8 mouse cellular contexts compared by ENCODE assay signal in the genomic region with DNA sequence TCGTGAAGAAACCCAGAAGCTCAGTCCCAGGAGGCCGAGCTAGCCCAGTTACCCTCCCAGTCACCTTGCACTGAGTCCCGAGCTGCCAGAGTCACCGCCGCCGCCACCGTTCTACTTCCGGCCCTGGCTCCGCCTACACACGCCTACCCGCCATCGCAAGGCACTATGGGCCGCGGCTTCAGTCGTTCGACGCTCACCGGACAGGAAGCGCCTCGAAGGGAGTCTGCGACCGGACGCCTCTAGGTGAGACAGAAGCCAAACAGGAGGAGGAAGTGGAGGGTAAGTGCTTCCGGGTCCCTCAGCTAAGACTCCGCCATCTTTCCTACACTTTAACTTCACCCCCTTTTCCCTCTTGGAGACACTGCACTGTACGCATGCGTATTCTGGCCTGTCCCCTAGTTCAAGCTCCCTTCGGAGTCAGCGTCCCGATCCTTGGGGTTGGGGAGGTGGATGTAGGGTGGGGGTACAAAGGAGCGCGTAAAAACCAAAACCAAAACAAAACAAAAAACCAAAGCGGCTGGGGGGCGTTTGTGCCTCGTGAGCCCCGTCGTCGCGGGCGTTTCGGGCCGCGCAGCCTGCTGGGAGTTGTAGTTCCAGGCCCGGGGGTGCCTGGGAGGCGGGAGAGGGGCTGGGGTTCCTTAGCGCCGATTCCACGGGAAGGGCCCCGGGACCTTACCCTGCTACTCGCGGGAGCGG. TPM values are rescaled to one million over a fixed set of nuclear protein-coding genes. Genes with fewer than 3 reads are reported as not detected.
DNase-seq lines count a peak whose midpoint lies in the region; ATAC-seq and TF ChIP-seq lines count a peak whose summit lies in the region.

A gene (plus strand): TSS at position 181 of the 696 bp plus-strand sequence.

- peaks cover 20% of the 10 kb centered on the region for H3K4me1 ChIP-seq in embryonic facial prominence, embryonic 13.5 days
- H3K4me1 ChIP-seq in kidney, adult 2 months (ENCODE audit: control insufficient read depth, insufficient read depth, low read length), result peaks cover 3% of the 10 kb centered on the region; the same call in 1 of the 2 replicates
- peaks cover 17% of the 10 kb centered on the region for H3K4me1 ChIP-seq in limb, embryonic 12.5 days (replicated peaks)
- H3K4me1 ChIP-seq in midbrain, embryonic 15.5 days, result peaks cover 38% of the 10 kb centered on the region
- no peaks in the 10 kb centered on the region; the same call in 1 of the 2 replicates for H3K4me1 ChIP-seq in spleen, adult 2 months (ENCODE audit: control insufficient read depth, insufficient read depth, insufficient read length)

- H3K36me3 ChIP-seq in embryonic facial prominence, embryonic 13.5 days, result peaks cover 29% of the 10 kb centered on the region
- H3K36me3 ChIP-seq in kidney, adult 2 months (ENCODE audit: control insufficient read depth, insufficient read depth, low read length), result peaks cover 4% of the 10 kb centered on the region
- peaks cover 41% of the 10 kb centered on the region for H3K36me3 ChIP-seq in limb, embryonic 12.5 days
- H3K36me3 ChIP-seq in midbrain, embryonic 15.5 days (replicated peaks), result peaks cover 16% of the 10 kb centered on the region; the same call in 1 of the 2 replicates
- H3K36me3 ChIP-seq in spleen, adult 2 months (ENCODE audit: control insufficient read depth, insufficient read depth, low read length), result peaks cover 14% of the 10 kb centered on the region

- H3K9ac ChIP-seq in embryonic facial prominence, embryonic 13.5 days, result peak within 1 kb of the TSS; percentile 97
- peak within 1 kb of the TSS; percentile 97 for H3K9ac ChIP-seq in limb, embryonic 12.5 days (replicated peaks)
- peak within 1 kb of the TSS; percentile 95 for H3K9ac ChIP-seq in midbrain, embryonic 15.5 days

- peak; percentile 85 for TF ChIP-seq POLR2A in kidney, adult 2 months (IDR thresholded peaks at IDR 0.05; ENCODE audit: low read depth, low read length)
- peak; percentile 73 for TF ChIP-seq POLR2A in spleen, adult 2 months (IDR thresholded peaks at IDR 0.05; ENCODE audit: low read depth, low read length)

- peak within 1 kb of the TSS; percentile 74 for H3K4me2 ChIP-seq in embryonic facial prominence, embryonic 13.5 days
- peak within 1 kb of the TSS; percentile 70 for H3K4me2 ChIP-seq in limb, embryonic 12.5 days
- H3K4me2 ChIP-seq in midbrain, embryonic 15.5 days, result peak within 1 kb of the TSS; percentile 69

- H3K27me3 ChIP-seq in embryonic facial prominence, embryonic 13.5 days, result no peaks in the 10 kb centered on the region
- no peaks in the 10 kb centered on the region for H3K27me3 ChIP-seq in kidney, adult 2 months (replicated peaks; ENCODE audit: control insufficient read depth, insufficient read depth, low read length)
- no peaks in the 10 kb centered on the region for H3K27me3 ChIP-seq in limb, embryonic 12.5 days
- H3K27me3 ChIP-seq in midbrain, embryonic 15.5 days (replicated peaks), result no peaks in the 10 kb centered on the region
- H3K27me3 ChIP-seq in spleen, adult 2 months (ENCODE audit: control insufficient read depth, insufficient read depth, low read length), result no peaks in the 10 kb centered on the region

- H3K27ac ChIP-seq in embryonic facial prominence, embryonic 13.5 days, result peak within 1 kb of the TSS; percentile 98
- peak within 1 kb of the TSS; percentile 99 for H3K27ac ChIP-seq in kidney, adult 2 months (ENCODE audit: insufficient read depth, low read depth, low read length)
- H3K27ac ChIP-seq in limb, embryonic 12.5 days, result peak within 1 kb of the TSS; percentile 98
- peak within 1 kb of the TSS; percentile 95 for H3K27ac ChIP-seq in midbrain, embryonic 15.5 days
- peak within 1 kb of the TSS; percentile 93 for H3K27ac ChIP-seq in spleen, adult 2 months (ENCODE audit: insufficient read depth, low read length)

- peak within 1 kb of the TSS; percentile 94 for H3K4me3 ChIP-seq in embryonic facial prominence, embryonic 13.5 days
- H3K4me3 ChIP-seq in kidney, adult 2 months (ENCODE audit: insufficient read depth, low read depth, low read length), result peak within 1 kb of the TSS; percentile 95
- H3K4me3 ChIP-seq in limb, embryonic 12.5 days (replicated peaks), result peak within 1 kb of the TSS; percentile 86
- H3K4me3 ChIP-seq in midbrain, embryonic 15.5 days, result peak within 1 kb of the TSS; percentile 83
- peak within 1 kb of the TSS; percentile 84 for H3K4me3 ChIP-seq in spleen, adult 2 months (ENCODE audit: extremely low read depth, insufficient read depth, insufficient read length)

- ATAC-seq in embryonic facial prominence, embryonic 13.5 days (ENCODE audit: insufficient number of reproducible peaks, insufficient read depth, low FRiP score, low TSS enrichment, low read depth), result peak; percentile 96
- ATAC-seq in limb, embryonic 12.5 days (ENCODE audit: insufficient number of reproducible peaks, insufficient read depth, low FRiP score, low TSS enrichment, low read depth), result peak; percentile 95
- ATAC-seq in midbrain, embryonic 15.5 days (replicated peaks), result peak; percentile 97

- 0 out of 2 replicates have a peak, but pooled peaks have one; percentile 2 for TF ChIP-seq CTCF in kidney, adult 2 months (conservative IDR thresholded peaks at IDR 0.05; ENCODE audit: insufficient read depth, insufficient read length, low read depth, low read length)
- TF ChIP-seq CTCF in spleen, adult 2 months (IDR thresholded peaks at IDR 0.05; ENCODE audit: extremely low read depth, insufficient read depth, insufficient read length, insufficient replicate concordance), result no peak

- no peaks in the 10 kb centered on the region for H3K9me3 ChIP-seq in embryonic facial prominence, embryonic 13.5 days
- no peaks in the 10 kb centered on the region for H3K9me3 ChIP-seq in limb, embryonic 12.5 days
- H3K9me3 ChIP-seq in midbrain, embryonic 15.5 days, result no peaks in the 10 kb centered on the region

- WGBS in embryonic facial prominence, embryonic 13.5 days, result under 1% methylated on average over 52 of the region's 52 CpGs
- WGBS in kidney, adult 2 months, result under 1% methylated on average over 52 of the region's 52 CpGs
- WGBS in limb, embryonic 12.5 days, result under 1% methylated on average over 52 of the region's 52 CpGs
- WGBS in midbrain, embryonic 15.5 days, result under 1% methylated on average over 52 of the region's 52 CpGs
- WGBS in spleen, adult 2 months, result under 1% methylated on average over 52 of the region's 52 CpGs

- DNase-seq in 3134 (ENCODE audit: extremely low read depth, insufficient read length, low spot score), result peak; percentile 92
- DNase-seq in adrenal gland, postnatal 36 days, result peak; percentile 93
- DNase-seq in heart, adult 18-20 months, result peak; percentile 92 to 97
- peak; percentile 97 for DNase-seq in kidney, adult 2 months
- peak; percentile 89 to 97 for DNase-seq in spleen, adult 2 months (ENCODE audit: low read depth in 1 of 2, low spot score in 2 of 2)

RNA-seq across cellular contexts. Expression of the gene that starts here (rescaled TPM):
- total RNA-seq in adrenal gland, postnatal 36 days (2021), result 10 to 100 TPM; 37.7 to 46.1 TPM
- polyA plus RNA-seq in embryonic facial prominence, embryonic 13.5 days (2015; fragmentation: Nextera tagmentation; extraction: Ambion mirVana), result 32.1 and 36.6 TPM in 2 replicates
- total RNA-seq in heart, adult 18-20 months (2021), result 10 to 100 TPM; 43.4 to 44.6 TPM
- polyA plus RNA-seq in kidney, adult 2 months (2012; rRNA removed), result 9.0 and 11.0 TPM in 2 replicates
- polyA plus RNA-seq in limb, embryonic 12.5 days (2016; fragmentation: Nextera tagmentation; extraction: Ambion mirVana), result 39.0 and 42.3 TPM in 2 replicates
- 17.5 and 18.7 TPM in 2 replicates for polyA plus RNA-seq in midbrain, embryonic 15.5 days (2015; fragmentation: Nextera tagmentation; extraction: Ambion mirVana)
- polyA plus RNA-seq in spleen, adult 2 months (2012; rRNA removed), result 4.7 and 4.9 TPM in 2 replicates

Comparison
In these comparisons a context has a peak if more than half of its experiments do, and no peak if none do; other contexts are left out.
1. Peak in every context shown above with its lines: DNase-seq, ATAC-seq, H3K4me3 ChIP-seq and H3K27ac ChIP-seq.